Mouse (Mus musculus) hindbrain, embryonic 12.5 days (tissue): ENCODE data around the gene Gm42957. TPM values are rescaled to one million over a fixed set of nuclear protein-coding genes. Genes with fewer than 3 reads are reported as not detected.
"Not testable (repeated sequence)": the region's sequence is repeated elsewhere in the genome, so short reads cannot be mapped to it uniquely, and the experiment has no call there.

ENCODE experiments used
- ATAC-seq: fragments of 200-750 bp; cut with Nextera tagmentation; 2 replicates; pipeline ENCODE4 v1.8.0; 2017; ENCODE audit warnings: moderate TSS enrichment; ENCODE audit not compliant: low FRiP score
- H3K27ac ChIP-seq: fragments of 300-500 bp; sonication (generic); 2 replicates; pipeline ENCODE4 v1.5.1; 2016; ENCODE audit warnings: mild to moderate bottlenecking
- H3K27me3 ChIP-seq: fragments of 300-500 bp; sonication (generic); 2 replicates; pipeline ENCODE4 v1.6.1; 2016; ENCODE audit warnings: mild to moderate bottlenecking
- H3K36me3 ChIP-seq: fragments of 300-500 bp; sonication (generic); 2 replicates; pipeline ENCODE4 v1.6.1; 2016; ENCODE audit warnings: mild to moderate bottlenecking
- H3K4me1 ChIP-seq: fragments of 300-500 bp; sonication (generic); 2 replicates; pipeline ENCODE4 v1.6.1; 2016
- H3K4me2 ChIP-seq: fragments of 300-500 bp; sonication (generic); replicated peaks from 2 replicates; pipeline ENCODE4 v1.6.1; 2016; ENCODE audit warnings: mild to moderate bottlenecking
- H3K4me3 ChIP-seq: fragments of 300-500 bp; sonication (generic); 2 replicates; pipeline ENCODE4 v1.5.1; 2016; ENCODE audit warnings: mild to moderate bottlenecking
- H3K9ac ChIP-seq: fragments of 300-500 bp; sonication (generic); 2 replicates; pipeline ENCODE4 v1.6.1; 2016; ENCODE audit warnings: mild to moderate bottlenecking, moderate library complexity
- H3K9me3 ChIP-seq: fragments of 300-500 bp; sonication (generic); replicated peaks from 2 replicates; pipeline ENCODE4 v1.6.1; 2016; ENCODE audit warnings: mild to moderate bottlenecking
- WGBS: fragments of 180-500 bp; shearing (Covaris S2); methylation state at CpG from one replicate; pipeline ENCODE4 v1.1.7; 2016; 5-methylcytosine and 5-hydroxymethylcytosine counted together
- polyA plus RNA-seq: library from polyadenylated mRNA; unstranded; fragments of >200 nt; fragmentation: Nextera tagmentation; extraction: Ambion mirVana; gene quantifications from 2 replicates; pipeline ENCODE4 v1.2.1, GENCODE M21; 2016

The Gm42957 gene
- polyA plus RNA-seq, 1 experiment from 2014 or later, result 0.31 TPM

DNA sequence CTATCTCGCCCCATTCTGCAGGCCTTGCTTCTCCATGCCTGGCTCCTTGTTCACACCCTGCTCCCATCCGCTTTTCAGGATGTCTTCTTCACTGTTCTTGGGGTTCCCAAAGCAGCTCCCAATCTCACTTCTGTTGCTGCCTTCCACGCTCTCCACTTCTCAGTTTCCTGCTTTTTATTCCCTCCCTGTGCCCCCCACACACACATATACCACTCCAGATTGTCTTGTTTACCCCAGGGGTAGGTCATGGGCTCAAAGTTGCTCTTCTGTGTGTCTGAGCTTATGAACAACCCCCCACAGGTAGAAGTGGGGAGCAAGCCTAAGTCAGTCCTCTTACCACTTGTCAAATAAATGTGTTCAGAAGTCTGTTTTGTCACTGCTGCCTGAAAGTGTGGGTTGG lies 35.9 kb upstream of the Gm42957 start:
- no peak overlapping the region for H3K9ac ChIP-seq

GRCm38 (mm10) chr3:96600639-96601250 lies 34.5 kb upstream of the Gm42957 start, which contains the start of gene Lix1l:
Gene Lix1l, plus strand, starts transcription at chr3:96601149.
- no peaks in the 10 kb centered on the region for H3K9me3 ChIP-seq
- H3K4me1 ChIP-seq, result peaks cover 71% of the 10 kb centered on the region
- peaks cover 7% of the 10 kb centered on the region; the same call in 1 of the 2 replicates for H3K36me3 ChIP-seq
- H3K27me3 ChIP-seq, result peaks cover 21% of the 10 kb centered on the region
- peak within 1 kb of the TSS; percentile 94 for H3K4me3 ChIP-seq
- peak; percentile 95 for ATAC-seq
- WGBS, result 1% methylated on average over 27 of the region's 27 CpGs
- peak within 1 kb of the TSS; percentile 98 for H3K27ac ChIP-seq
- H3K9ac ChIP-seq, result peak within 1 kb of the TSS; percentile 97
- H3K4me2 ChIP-seq, result peak within 1 kb of the TSS; percentile 75

More for the DNA sequence above, 35.9 kb upstream of the Gm42957 start:
- peaks cover 66% of the 10 kb centered on the region for H3K4me1 ChIP-seq
- no peaks in the 10 kb centered on the region for H3K9me3 ChIP-seq
- no peak overlapping the region for H3K27ac ChIP-seq
- 68% methylated on average over 3 of the region's 3 CpGs for WGBS
- ATAC-seq, result no peak
- H3K36me3 ChIP-seq, result 0 out of 2 replicates have a peak, but pooled peaks cover 3% of the 10 kb centered on the region
- no peak overlapping the region for H3K4me3 ChIP-seq
- 0 out of 2 replicates have a peak overlapping the region, but pooled peaks have one; percentile 2 for H3K4me2 ChIP-seq
- peaks cover 32% of the 10 kb centered on the region for H3K27me3 ChIP-seq

DNA sequence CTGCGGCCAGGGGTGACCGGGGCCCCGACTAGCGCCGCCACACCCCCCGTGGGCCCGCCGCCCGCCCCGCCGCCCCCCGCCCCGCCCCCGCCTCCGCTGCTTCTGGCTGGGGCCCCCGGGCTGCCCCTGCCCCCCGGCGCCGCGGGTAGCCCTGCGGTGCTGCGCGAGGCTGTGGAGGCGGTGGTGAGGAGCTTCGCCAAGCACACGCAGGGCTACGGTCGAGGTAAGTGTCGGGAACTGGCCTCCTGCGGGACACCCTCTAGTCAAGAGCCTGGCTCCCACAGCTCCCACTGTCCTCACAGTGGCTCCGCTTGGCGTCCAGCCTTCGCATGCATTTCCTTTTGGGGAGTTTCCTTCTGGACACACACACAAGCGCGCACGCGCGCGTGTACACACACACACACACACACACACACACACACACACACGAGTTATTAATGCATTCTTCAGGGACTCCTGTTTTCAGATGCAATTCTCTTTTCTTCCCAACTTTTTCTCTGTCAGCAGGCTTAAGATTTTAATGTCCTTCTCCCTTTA lies 34.0 kb upstream of the Gm42957 start:
- Histone ChIP-seq H3K27me3 (peaks cover 16% of the 10 kb centered on the region), H3K36me3 (peaks cover 7% of the 10 kb centered on the region; the same call in 1 of the 2 replicates), H3K4me2 (peak overlapping the region; percentile 75), H3K27ac (peak overlapping the region; percentile 98), H3K9me3 (no peaks in the 10 kb centered on the region), H3K4me3 (peak overlapping the region; percentile 94), H3K9ac (peak overlapping the region; percentile 97), H3K4me1 (peaks cover 65% of the 10 kb centered on the region)
- ATAC-seq, result peak; percentile 74
- WGBS, result 1% methylated on average over 34 of the region's 40 CpGs

- H3K4me2 ChIP-seq, result peak overlapping the region; percentile 75
- ATAC-seq, result no peak
- peak overlapping the region; percentile 98 for H3K27ac ChIP-seq
- peaks cover 8% of the 10 kb centered on the region for H3K27me3 ChIP-seq
- H3K4me1 ChIP-seq, result peaks cover 57% of the 10 kb centered on the region
- peak overlapping the region; percentile 97 for H3K9ac ChIP-seq
- H3K4me3 ChIP-seq, result peak overlapping the region; percentile 94
- WGBS, result 24% methylated on average over 10 of the region's 10 CpGs
- H3K36me3 ChIP-seq, result peaks cover 7% of the 10 kb centered on the region; the same call in 1 of the 2 replicates
- H3K9me3 ChIP-seq, result no peaks in the 10 kb centered on the region
Measured at GRCm38 (mm10) chr3:96601941-96602703, 33.2 kb upstream of the Gm42957 start.

DNA sequence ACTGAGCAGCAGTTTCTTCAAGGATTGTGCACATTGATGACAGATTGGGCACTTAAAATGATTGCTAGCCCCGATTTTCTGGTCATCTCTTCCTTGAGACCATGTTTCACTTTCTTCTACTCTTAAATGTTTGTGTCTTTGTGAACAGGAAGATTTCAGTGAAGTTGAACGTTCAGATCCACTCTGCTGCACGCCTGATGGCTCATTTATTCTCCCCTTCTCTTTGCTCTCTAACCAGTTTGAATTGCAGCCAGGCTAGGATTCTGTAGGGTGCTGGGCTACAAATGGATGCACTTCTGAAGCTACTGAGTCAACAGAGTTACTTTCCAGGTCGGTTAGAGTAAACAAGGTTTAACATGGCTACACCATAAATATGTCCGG lies 32.6 kb upstream of the Gm42957 start:
- 38% methylated on average over 5 of the region's 5 CpGs for WGBS
- no peak for ATAC-seq
- H3K4me3 ChIP-seq, result peak overlapping the region; percentile 94
- H3K4me1 ChIP-seq, result peaks cover 51% of the 10 kb centered on the region
- H3K9me3 ChIP-seq, result no peaks in the 10 kb centered on the region
- peaks cover 7% of the 10 kb centered on the region for H3K27me3 ChIP-seq
- peak overlapping the region; percentile 97 for H3K9ac ChIP-seq
- peak overlapping the region; percentile 98 for H3K27ac ChIP-seq
- H3K4me2 ChIP-seq, result peak overlapping the region; percentile 75
- peaks cover 7% of the 10 kb centered on the region; the same call in 1 of the 2 replicates for H3K36me3 ChIP-seq

- peaks cover 7% of the 10 kb centered on the region for H3K27me3 ChIP-seq
- peak overlapping the region; percentile 94 for H3K4me3 ChIP-seq
- peaks cover 7% of the 10 kb centered on the region; the same call in 1 of the 2 replicates for H3K36me3 ChIP-seq
- H3K4me2 ChIP-seq, result peak overlapping the region; percentile 75
- H3K9ac ChIP-seq, result peak overlapping the region; percentile 97
- peaks cover 48% of the 10 kb centered on the region for H3K4me1 ChIP-seq
- ATAC-seq, result no peak
- peak overlapping the region; percentile 25; the same call in 1 of the 2 replicates for H3K27ac ChIP-seq
- WGBS, result 44% methylated on average over 5 of the region's 5 CpGs
- H3K9me3 ChIP-seq, result no peaks in the 10 kb centered on the region
Measured at GRCm38 (mm10) chr3:96603311-96603710, 32.0 kb upstream of the Gm42957 start.

DNA sequence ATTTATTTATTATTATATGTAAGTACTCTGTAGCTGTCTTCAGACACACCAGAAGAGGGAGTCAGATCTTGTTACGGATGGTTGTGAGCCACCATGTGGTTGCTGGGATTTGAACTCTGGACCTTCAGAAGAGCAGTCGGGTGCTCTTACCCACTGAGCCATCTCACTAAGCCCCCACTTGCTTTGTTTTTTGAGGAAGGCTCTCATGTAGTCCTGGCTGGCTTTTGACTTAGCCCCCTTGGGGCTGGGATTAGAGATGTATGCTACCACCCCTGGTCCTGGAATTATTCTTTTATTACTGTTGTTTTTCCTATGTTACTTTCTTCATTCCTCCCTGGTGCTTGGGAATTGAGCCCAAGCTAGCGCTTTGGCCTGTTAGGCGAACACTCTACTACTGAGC lies 29.3 kb upstream of the Gm42957 start:
- not testable (repeated sequence) for H3K36me3 ChIP-seq, H3K9me3 ChIP-seq, H3K27ac ChIP-seq, H3K9ac ChIP-seq, H3K4me3 ChIP-seq, ATAC-seq, H3K27me3 ChIP-seq, H3K4me2 ChIP-seq
- WGBS, result 93% methylated on average over 4 of the region's 4 CpGs
- H3K4me1 ChIP-seq, result peaks cover 33% of the 10 kb centered on the region

DNA sequence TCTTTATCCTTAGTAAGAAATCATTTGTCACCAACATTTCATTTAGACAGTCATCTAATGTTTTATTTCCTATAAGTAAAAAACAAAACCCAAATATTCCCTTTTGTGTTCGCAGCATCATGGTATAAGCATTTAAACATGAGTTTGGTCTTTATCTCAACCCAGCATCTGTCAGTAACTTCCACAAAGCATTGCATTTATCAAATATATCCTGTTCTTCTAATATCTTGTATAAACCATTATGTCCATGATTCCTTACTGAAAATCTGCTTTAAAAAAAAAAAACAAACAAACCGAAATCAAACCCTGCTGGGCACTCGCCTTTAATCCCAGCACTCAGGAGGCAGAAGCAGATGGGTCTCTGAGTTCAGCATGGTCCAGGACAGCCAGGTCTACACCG lies 28.7 kb upstream of the Gm42957 start:
- Histone ChIP-seq H3K4me3 (no peak overlapping the region), H3K9me3 (no peaks in the 10 kb centered on the region), H3K4me2 (no peak overlapping the region), H3K27me3 (no peaks in the 10 kb centered on the region), H3K4me1 (peaks cover 33% of the 10 kb centered on the region), H3K9ac (no peak overlapping the region), H3K36me3 (peaks cover 7% of the 10 kb centered on the region; the same call in 1 of the 2 replicates), H3K27ac (no peak overlapping the region)
- no peak for ATAC-seq
- WGBS, result 91% methylated on average over 4 of the region's 4 CpGs

- Histone ChIP-seq H3K4me3 (no peak overlapping the region), H3K4me1 (no peaks in the 10 kb centered on the region), H3K4me2 (no peak overlapping the region), H3K36me3 (peaks cover 68% of the 10 kb centered on the region), H3K9ac (no peak overlapping the region), H3K9me3 (no peaks in the 10 kb centered on the region), H3K27ac (no peak overlapping the region), H3K27me3 (no peaks in the 10 kb centered on the region)
- no peak for ATAC-seq
- WGBS, result 93% methylated on average over 3 of the region's 3 CpGs
Measured at GRCm38 (mm10) chr3:96617941-96618340, 17.3 kb upstream of the Gm42957 start.

DNA sequence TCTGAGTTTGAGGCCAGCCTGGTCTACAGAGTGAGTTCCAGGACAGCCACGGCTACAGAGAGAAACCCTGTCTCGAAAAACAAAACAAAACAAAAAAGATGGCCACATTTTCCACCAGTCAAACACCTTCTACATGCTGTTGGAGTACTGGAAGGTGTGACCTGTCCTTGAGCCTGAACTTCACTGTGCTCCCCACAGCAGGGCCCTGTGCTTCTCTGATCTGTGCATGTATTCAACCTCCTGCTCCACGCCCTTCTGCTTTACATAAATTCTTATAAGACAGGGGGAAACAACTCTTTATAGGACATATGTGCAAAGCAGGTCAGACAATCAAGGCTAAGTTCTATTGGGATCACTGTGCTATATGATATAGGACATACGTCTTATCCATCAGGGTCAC lies 12.1 kb upstream of the Gm42957 start:
- WGBS, result 92% methylated on average over 4 of the region's 4 CpGs
- no peak for ATAC-seq
- Histone ChIP-seq H3K36me3 (peaks cover 55% of the 10 kb centered on the region), H3K4me1 (no peaks in the 10 kb centered on the region), H3K27ac (no peak overlapping the region), H3K4me2 (no peak overlapping the region), H3K9ac (no peak overlapping the region), H3K27me3 (no peaks in the 10 kb centered on the region), H3K9me3 (no peaks in the 10 kb centered on the region), H3K4me3 (no peak overlapping the region)

DNA sequence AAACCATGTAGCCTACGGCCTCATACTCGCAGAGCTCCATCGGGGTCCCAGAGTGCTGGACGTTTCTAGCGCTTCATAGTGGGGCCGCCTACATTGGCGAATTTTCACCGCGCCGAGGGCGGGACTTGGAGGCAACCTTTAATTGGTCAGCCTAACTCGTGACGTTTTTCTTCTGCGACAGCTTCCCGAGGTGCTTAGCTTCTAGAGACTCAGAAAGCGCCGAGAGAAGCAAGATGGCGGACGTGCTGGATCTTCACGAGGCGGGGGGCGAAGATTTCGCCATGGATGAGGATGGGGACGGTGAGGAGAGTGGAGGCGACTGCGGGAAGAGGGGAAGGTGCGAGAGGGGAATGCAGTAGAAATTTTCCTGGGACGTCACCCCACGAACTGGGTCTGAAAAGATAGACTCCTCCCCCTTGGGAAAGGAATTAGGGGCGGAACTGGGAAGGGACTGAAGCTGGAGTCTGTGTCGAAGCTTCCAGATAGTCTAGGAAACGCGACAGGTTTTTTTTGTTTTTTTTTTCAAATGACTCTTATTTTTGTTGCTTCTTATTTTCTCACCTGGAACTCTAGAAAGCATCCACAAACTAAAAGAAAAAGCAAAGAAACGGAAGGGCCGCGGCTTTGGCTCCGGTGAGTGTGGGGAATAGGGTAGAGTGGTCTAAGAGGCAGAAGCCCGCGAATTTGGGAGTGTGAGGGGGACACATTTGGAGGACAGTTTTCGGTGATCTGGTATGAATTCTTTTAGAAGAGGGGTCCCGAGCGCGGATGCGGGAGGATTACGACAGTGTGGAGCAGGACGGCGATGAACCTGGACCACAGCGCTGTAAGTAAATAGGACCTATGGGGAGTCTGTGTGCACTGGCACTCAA lies 5.3 kb upstream of the Gm42957 start, which contains the start of gene Rbm8a:
Rbm8a (plus strand) TSS at position 205 of the 872 bp plus-strand sequence.
- peaks cover 20% of the 10 kb centered on the region for H3K4me1 ChIP-seq
- 1% methylated on average over 48 of the region's 48 CpGs for WGBS
- peak within 1 kb of the TSS; percentile 71 for H3K27ac ChIP-seq
- H3K9ac ChIP-seq, result peak within 1 kb of the TSS; percentile 63
- H3K36me3 ChIP-seq, result peaks cover 30% of the 10 kb centered on the region
- ATAC-seq, result peak; percentile 93
- peak within 1 kb of the TSS; percentile 74 for H3K4me2 ChIP-seq
- peak within 1 kb of the TSS; percentile 65 for H3K4me3 ChIP-seq
- H3K9me3 ChIP-seq, result no peaks in the 10 kb centered on the region
- H3K27me3 ChIP-seq, result no peaks in the 10 kb centered on the region
